Mouse (Mus musculus): Measurements from ENCODE around the gene Arhgap28. TPM values are rescaled to one million over a fixed set of nuclear protein-coding genes. Genes with fewer than 3 reads are reported as not detected.

Gene Arhgap28
- polyA plus RNA-seq, 1 experiment from 2014 or later, result 6.9 TPM

- no peak overlapping the region for H3K4me2 ChIP-seq (replicated peaks)
- H3K9me3 ChIP-seq, result no peaks in the 10 kb centered on the region
- 76% methylated on average over 11 of the region's 11 CpGs for WGBS
- no peak overlapping the region for H3K9ac ChIP-seq (replicated peaks)
- no peak overlapping the region for H3K4me3 ChIP-seq (replicated peaks)
- H3K27me3 ChIP-seq, result no peaks in the 10 kb centered on the region
- no peaks in the 10 kb centered on the region for H3K36me3 ChIP-seq
- H3K4me1 ChIP-seq (replicated peaks), result no peaks in the 10 kb centered on the region; the same call in 1 of the 2 replicates
- ATAC-seq, result no peak
- no peak overlapping the region for H3K27ac ChIP-seq
Measured at GRCm38 (mm10) chr17:67901161-67901560, 102.8 kb downstream of the Arhgap28 start.

DNA sequence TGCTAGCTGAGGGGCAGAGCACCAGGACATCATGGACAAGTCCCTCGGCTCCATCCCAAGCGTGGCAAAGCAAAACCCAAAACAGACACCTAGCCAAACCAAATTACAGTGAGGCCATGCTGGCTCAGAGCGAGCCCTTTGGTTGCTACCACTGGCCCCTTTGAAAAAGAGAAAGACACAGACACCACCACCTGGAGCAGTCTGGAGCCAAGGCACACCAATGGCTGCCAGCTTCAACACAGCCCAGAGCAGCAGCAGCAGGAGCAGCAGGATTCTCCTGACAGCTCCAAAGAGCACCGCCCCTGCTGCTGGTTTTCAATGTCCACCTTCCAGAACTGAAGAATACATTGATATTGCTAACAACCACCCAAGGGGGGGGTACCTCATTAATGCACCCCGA, 104.5 kb downstream of the Arhgap28 start:
- Histone ChIP-seq H3K9ac (replicated peaks) (no peak overlapping the region), H3K4me3 (replicated peaks) (no peak overlapping the region), H3K36me3 (no peaks in the 10 kb centered on the region), H3K27me3 (no peaks in the 10 kb centered on the region), H3K27ac (no peak overlapping the region), H3K9me3 (no peaks in the 10 kb centered on the region), H3K4me1 (replicated peaks) (no peaks in the 10 kb centered on the region; the same call in 1 of the 2 replicates), H3K4me2 (replicated peaks) (no peak overlapping the region)
- no peak for ATAC-seq
- WGBS, result 89% methylated on average over 5 of the region's 5 CpGs

- 96% methylated on average over 5 of the region's 5 CpGs for WGBS
- ATAC-seq, result no peak
- H3K4me3 ChIP-seq (replicated peaks), result no peak overlapping the region
- no peaks in the 10 kb centered on the region for H3K36me3 ChIP-seq
- no peak overlapping the region for H3K27ac ChIP-seq
- no peaks in the 10 kb centered on the region for H3K9me3 ChIP-seq
- no peaks in the 10 kb centered on the region for H3K27me3 ChIP-seq
- no peak overlapping the region for H3K9ac ChIP-seq (replicated peaks)
- H3K4me1 ChIP-seq (replicated peaks), result no peaks in the 10 kb centered on the region; the same call in 1 of the 2 replicates
- no peak overlapping the region for H3K4me2 ChIP-seq (replicated peaks)
Measured at GRCm38 (mm10) chr17:67896413-67896812, 107.5 kb downstream of the Arhgap28 start.

GRCm38 (mm10) chr17:67889481-67890325, 114.2 kb downstream of the Arhgap28 start:
- no peaks in the 10 kb centered on the region for H3K9me3 ChIP-seq
- no peak for ATAC-seq

DNA sequence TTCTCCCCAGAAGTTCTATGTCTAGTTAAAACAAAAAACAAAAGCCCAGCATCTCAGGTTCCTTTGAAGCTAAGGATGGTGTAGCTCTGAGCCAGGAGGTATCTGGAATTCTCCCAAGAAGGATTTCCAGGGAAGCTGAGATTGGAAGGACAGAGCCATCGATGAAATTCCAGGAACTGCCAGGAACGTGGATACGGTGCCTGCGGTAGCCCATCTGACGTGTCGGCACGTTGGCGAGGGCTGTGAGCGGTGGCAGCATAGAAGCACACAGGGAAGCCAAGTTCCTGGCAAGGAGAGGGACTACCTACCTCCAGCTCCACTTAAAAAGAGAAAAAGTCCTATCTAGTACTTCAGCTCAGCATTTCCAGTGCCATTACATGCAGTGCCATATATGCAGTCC, 115.8 kb downstream of the Arhgap28 start:
- H3K36me3 ChIP-seq, result no peaks in the 10 kb centered on the region
- H3K4me2 ChIP-seq (replicated peaks), result no peak overlapping the region
- H3K9me3 ChIP-seq, result no peaks in the 10 kb centered on the region
- H3K4me3 ChIP-seq (replicated peaks), result no peak overlapping the region
- H3K27me3 ChIP-seq, result no peaks in the 10 kb centered on the region
- H3K27ac ChIP-seq, result no peak overlapping the region
- H3K4me1 ChIP-seq (replicated peaks), result peaks cover 4% of the 10 kb centered on the region; the same call in 1 of the 2 replicates
- WGBS, result 97% methylated on average over 9 of the region's 9 CpGs
- ATAC-seq, result no peak
- no peak overlapping the region for H3K9ac ChIP-seq (replicated peaks)

More at GRCm38 (mm10) chr17:67889481-67890325, 114.2 kb downstream of the Arhgap28 start:
- no peaks in the 10 kb centered on the region for H3K27me3 ChIP-seq
- H3K27ac ChIP-seq, result no peak overlapping the region
- no peak overlapping the region for H3K4me3 ChIP-seq (replicated peaks)
- H3K4me1 ChIP-seq (replicated peaks), result peaks cover 4% of the 10 kb centered on the region; the same call in 1 of the 2 replicates
- H3K9ac ChIP-seq (replicated peaks), result no peak overlapping the region
- H3K36me3 ChIP-seq, result no peaks in the 10 kb centered on the region
- H3K4me2 ChIP-seq (replicated peaks), result no peak overlapping the region
- WGBS, result 46% methylated on average over 20 of the region's 20 CpGs

DNA sequence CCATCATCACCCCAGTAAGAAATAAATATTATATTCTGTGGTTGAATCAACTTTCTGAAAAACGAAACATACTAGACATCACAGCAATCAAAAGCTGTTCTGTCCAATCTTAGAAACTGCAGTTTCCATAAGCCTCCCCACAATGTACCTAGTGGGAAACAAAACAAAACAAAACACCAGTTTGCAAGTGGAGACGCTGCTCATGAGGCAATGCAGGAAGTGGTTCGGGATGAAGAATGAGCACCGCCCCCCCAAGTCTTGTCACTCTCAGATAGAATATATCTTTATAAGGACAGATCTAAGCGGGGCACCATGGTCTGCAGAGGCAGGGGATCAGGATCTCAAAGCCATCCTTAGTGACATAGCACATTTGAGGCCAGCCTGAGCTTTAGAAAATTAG, 117.6 kb downstream of the Arhgap28 start:
- H3K27me3 ChIP-seq, result no peaks in the 10 kb centered on the region
- H3K9me3 ChIP-seq, result no peaks in the 10 kb centered on the region
- no peak overlapping the region for H3K9ac ChIP-seq (replicated peaks)
- ATAC-seq, result no peak
- H3K4me2 ChIP-seq (replicated peaks), result no peak overlapping the region
- H3K36me3 ChIP-seq, result no peaks in the 10 kb centered on the region
- no peak overlapping the region for H3K4me3 ChIP-seq (replicated peaks)
- WGBS, result 82% methylated on average over 5 of the region's 5 CpGs
- H3K4me1 ChIP-seq (replicated peaks), result peaks cover 4% of the 10 kb centered on the region; the same call in 1 of the 2 replicates
- H3K27ac ChIP-seq, result no peak overlapping the region

DNA sequence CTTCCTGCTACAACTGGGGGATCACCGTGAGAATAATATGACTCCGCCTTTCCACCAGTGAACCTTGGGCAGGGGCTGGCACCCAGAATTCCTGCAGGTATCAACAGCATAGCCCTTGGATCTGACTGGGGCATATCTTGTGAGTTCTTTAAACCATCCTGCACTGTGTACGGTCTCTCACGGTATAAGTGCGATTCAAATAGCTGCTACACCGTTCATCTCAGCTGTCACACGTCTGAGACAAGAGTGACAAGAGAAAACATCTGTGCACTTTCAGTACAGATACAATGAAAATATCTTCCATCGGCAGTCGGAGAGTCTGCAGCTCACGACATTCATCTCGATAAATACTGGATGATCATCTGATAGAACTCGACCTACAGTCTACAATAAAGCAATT, 126.3 kb downstream of the Arhgap28 start:
- no peaks in the 10 kb centered on the region for H3K36me3 ChIP-seq
- H3K4me3 ChIP-seq (replicated peaks), result no peak overlapping the region
- H3K27ac ChIP-seq, result no peak overlapping the region
- no peak for ATAC-seq
- WGBS, result 88% methylated on average over 12 of the region's 12 CpGs
- no peaks in the 10 kb centered on the region for H3K27me3 ChIP-seq
- no peak overlapping the region for H3K4me2 ChIP-seq (replicated peaks)
- no peaks in the 10 kb centered on the region for H3K9me3 ChIP-seq
- no peak overlapping the region for H3K9ac ChIP-seq (replicated peaks)
- no peaks in the 10 kb centered on the region for H3K4me1 ChIP-seq (replicated peaks)

DNA sequence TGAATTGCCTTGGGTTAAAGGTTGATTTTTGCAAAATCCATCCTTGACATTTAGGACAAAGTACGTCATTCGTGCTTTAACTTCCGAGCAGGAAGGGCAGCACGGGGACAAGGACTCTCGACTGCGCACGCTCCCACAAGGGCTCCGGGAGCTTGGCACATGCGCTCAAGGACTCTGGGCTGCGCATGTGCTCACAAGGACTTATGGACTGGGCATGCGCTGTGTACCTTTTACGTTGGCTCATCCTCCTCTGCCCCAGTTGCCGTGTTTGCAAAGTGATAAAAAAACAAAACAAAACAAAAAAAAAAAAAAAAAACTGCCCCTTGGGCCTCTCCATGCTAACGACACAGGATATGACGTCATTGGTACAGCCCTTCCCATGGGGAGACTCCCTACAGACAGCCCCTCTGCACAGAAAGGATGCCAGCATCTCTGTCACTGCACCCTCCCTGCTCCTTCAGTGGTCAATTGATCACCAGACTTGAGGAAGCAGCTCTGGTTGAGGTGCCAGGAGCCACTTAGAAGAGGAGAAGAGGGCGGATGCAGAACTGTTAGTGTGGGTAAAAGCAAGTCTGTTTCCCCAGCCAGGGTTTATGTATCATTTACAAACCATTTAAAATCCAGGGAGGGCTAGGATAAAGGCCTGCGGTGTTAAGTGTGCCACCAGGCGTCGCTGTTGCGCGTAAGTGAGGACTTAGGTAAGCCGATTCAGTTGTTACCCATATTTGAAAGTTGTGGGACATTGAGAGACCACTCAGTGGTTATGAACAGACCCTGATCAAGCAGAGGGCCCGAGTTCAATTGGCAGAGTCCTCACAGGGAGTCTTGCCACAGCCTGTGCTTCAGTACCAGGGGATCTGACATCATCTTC, 134.0 kb downstream of the Arhgap28 start:
- Histone ChIP-seq H3K27me3 (no peaks in the 10 kb centered on the region), H3K4me1 (replicated peaks) (no peaks in the 10 kb centered on the region), H3K4me2 (replicated peaks) (no peak overlapping the region), H3K9me3 (no peaks in the 10 kb centered on the region; the same call in 1 of the 2 replicates), H3K27ac (no peak overlapping the region), H3K4me3 (replicated peaks) (no peak overlapping the region), H3K36me3 (peaks cover 6% of the 10 kb centered on the region; the same call in 1 of the 2 replicates), H3K9ac (replicated peaks) (no peak overlapping the region)
- ATAC-seq, result peak; percentile 71
- 71% methylated on average over 23 of the region's 23 CpGs for whole genome bisulfite sequencing

DNA sequence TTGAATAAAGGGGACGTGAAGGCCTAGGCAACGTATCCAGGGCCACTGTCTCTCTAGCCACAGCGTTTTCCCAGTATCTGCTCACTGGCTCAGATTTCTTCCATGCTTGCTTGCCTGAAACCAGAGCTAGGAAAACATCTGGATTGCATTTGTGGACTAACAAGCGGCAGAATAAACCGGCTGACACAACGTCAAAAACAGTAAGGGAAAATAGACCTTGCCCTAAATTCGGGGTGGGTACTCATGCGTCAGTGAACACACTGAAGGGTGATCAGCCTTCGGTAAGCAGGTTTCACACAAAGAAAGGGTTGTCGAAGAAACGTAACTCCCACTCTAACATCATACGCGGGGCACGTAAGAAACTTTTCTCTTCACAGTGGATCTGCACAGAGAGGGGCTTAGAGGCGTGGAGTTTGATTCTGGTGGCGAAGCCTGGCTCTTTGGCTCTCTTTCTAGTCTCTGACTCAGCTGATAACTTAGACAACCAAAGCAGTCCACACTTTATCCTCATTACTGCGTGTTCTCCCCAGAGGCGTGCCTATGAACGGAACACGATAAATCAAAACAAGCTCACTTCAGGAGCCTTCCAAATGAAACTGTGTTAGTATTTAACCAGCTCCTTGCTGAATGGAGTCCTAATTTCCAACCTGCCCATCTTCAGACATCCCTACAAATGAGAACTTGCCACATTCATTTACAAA, 137.2 kb downstream of the Arhgap28 start:
- no peak for ATAC-seq
- no peak overlapping the region for H3K4me3 ChIP-seq (replicated peaks)
- H3K9me3 ChIP-seq, result no peaks in the 10 kb centered on the region; the same call in 1 of the 2 replicates
- no peaks in the 10 kb centered on the region for H3K4me1 ChIP-seq (replicated peaks)
- 86% methylated on average over 20 of the region's 20 CpGs for WGBS
- H3K9ac ChIP-seq (replicated peaks), result no peak overlapping the region
- no peak overlapping the region for H3K27ac ChIP-seq
- peaks cover 5% of the 10 kb centered on the region; the same call in 1 of the 2 replicates for H3K36me3 ChIP-seq
- H3K4me2 ChIP-seq (replicated peaks), result no peak overlapping the region
- H3K27me3 ChIP-seq, result no peaks in the 10 kb centered on the region

DNA sequence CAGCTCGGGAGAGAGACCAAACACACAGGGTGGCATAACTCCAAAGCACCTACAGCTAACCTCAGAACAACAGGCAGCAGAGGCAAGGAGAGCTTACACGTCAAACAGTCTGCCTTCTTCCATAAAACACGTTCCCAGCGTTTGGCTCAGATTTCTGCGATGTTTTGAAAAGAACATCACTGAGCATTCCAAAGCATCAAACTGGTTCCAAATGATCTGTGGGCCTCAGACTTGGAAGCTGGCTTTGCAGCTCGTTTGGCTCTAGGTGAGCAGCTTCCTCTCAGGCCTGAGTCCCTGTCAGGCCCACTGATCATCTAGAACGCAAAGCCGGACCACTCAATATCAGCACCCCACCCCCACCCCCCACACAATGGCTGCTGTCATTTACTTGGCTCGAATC, 137.9 kb downstream of the Arhgap28 start:
- no peak overlapping the region for H3K4me2 ChIP-seq (replicated peaks)
- no peaks in the 10 kb centered on the region for H3K27me3 ChIP-seq
- H3K9me3 ChIP-seq, result no peaks in the 10 kb centered on the region; the same call in 1 of the 2 replicates
- H3K4me1 ChIP-seq (replicated peaks), result no peaks in the 10 kb centered on the region
- H3K27ac ChIP-seq, result no peak overlapping the region
- no peak for ATAC-seq
- H3K36me3 ChIP-seq, result no peaks in the 10 kb centered on the region
- 88% methylated on average over 9 of the region's 9 CpGs for WGBS
- no peak overlapping the region for H3K9ac ChIP-seq (replicated peaks)
- no peak overlapping the region for H3K4me3 ChIP-seq (replicated peaks)

GRCm38 (mm10) chr17:67864912-67865311, 139.0 kb downstream of the Arhgap28 start:
- 90% methylated on average over 3 of the region's 3 CpGs for WGBS
- Histone ChIP-seq H3K4me2 (replicated peaks) (no peak overlapping the region), H3K36me3 (no peaks in the 10 kb centered on the region), H3K27me3 (no peaks in the 10 kb centered on the region), H3K4me1 (replicated peaks) (no peaks in the 10 kb centered on the region), H3K9ac (replicated peaks) (no peak overlapping the region), H3K27ac (no peak overlapping the region), H3K4me3 (replicated peaks) (no peak overlapping the region), H3K9me3 (no peaks in the 10 kb centered on the region; the same call in 1 of the 2 replicates)
- no peak for ATAC-seq

All from midbrain, embryonic 13.5 days (tissue).